Mouse (Mus musculus): Measurements from ENCODE around the gene Gphb5. TPM values are rescaled to one million over a fixed set of nuclear protein-coding genes. Genes with fewer than 3 reads are reported as not detected.
"Not testable (repeated sequence)": the region's sequence is repeated elsewhere in the genome, so short reads cannot be mapped to it uniquely, and the experiment has no call there.

The Gphb5 gene
- total RNA-seq (2021) = not detected

GRCm38 (mm10) chr12:75416681-75417080, at the start of gene Gphb5:
Gene Gphb5 (minus strand): TSS chr12:75416781.
- intact Hi-C loops (cut with DNase I) = no loop called here
- no peak for DNase-seq

- no peak for DNase-seq
Measured at GRCm38 (mm10) chr12:75466206-75466605, 49.6 kb upstream of the Gphb5 start.

GRCm38 (mm10) chr12:75464016-75464769, 47.6 kb upstream of the Gphb5 start:
- peak; percentile 63 to 72 for DNase-seq
- intact Hi-C loops (cut with DNase I) = loop anchor here (1.0 to 2.0 kb wide), 3 partner anchors 133 to 309 kb away; partner anchors contain the start of gene Ppp2r5e

More at GRCm38 (mm10) chr12:75466206-75466605, 49.6 kb upstream of the Gphb5 start:
- intact Hi-C loops (cut with DNase I) = no loop called here

GRCm38 (mm10) chr12:75460561-75460960, 44.0 kb upstream of the Gphb5 start:
- intact Hi-C loops (cut with DNase I) = no loop called here

GRCm38 (mm10) chr12:75459656-75460055, 43.1 kb upstream of the Gphb5 start:
- DNase-seq = no peak
- intact Hi-C loops (cut with DNase I) = no loop called here

More at GRCm38 (mm10) chr12:75460561-75460960, 44.0 kb upstream of the Gphb5 start:
- DNase-seq = peak in 1 of 2 experiments; percentile 23

GRCm38 (mm10) chr12:75453441-75453840, 36.9 kb upstream of the Gphb5 start:
- no peak for DNase-seq

GRCm38 (mm10) chr12:75453027-75453426, 36.4 kb upstream of the Gphb5 start:
- no peak for DNase-seq
- intact Hi-C loops (cut with DNase I) = no loop called here

More at GRCm38 (mm10) chr12:75453441-75453840, 36.9 kb upstream of the Gphb5 start:
- intact Hi-C loops (cut with DNase I) = no loop called here

GRCm38 (mm10) chr12:75450592-75450991, 34.0 kb upstream of the Gphb5 start:
- intact Hi-C loops (cut with DNase I) = no loop called here
- DNase-seq = no peak

GRCm38 (mm10) chr12:75450011-75450410, 33.4 kb upstream of the Gphb5 start:
- DNase-seq = no peak
- intact Hi-C loops (cut with DNase I) = no loop called here

GRCm38 (mm10) chr12:75449475-75449966, 32.9 kb upstream of the Gphb5 start:
- intact Hi-C loops (cut with DNase I) = loop anchor here (2.0 kb wide), 1 partner anchor 169 kb away; no protein-coding TSS in a partner anchor
- DNase-seq = peak; percentile 30 to 38

- intact Hi-C loops (cut with DNase I) = loop anchor here (2.0 kb wide), 1 partner anchor 168 kb away; no protein-coding TSS in a partner anchor
Measured at GRCm38 (mm10) chr12:75448921-75449320, 32.3 kb upstream of the Gphb5 start.

GRCm38 (mm10) chr12:75446245-75446644, 29.7 kb upstream of the Gphb5 start:
- intact Hi-C loops (cut with DNase I) = no loop called here
- no peak for DNase-seq

More at GRCm38 (mm10) chr12:75448921-75449320, 32.3 kb upstream of the Gphb5 start:
- peak; percentile 42 for DNase-seq

- intact Hi-C loops (cut with DNase I) = not testable (repeated sequence)
Measured at GRCm38 (mm10) chr12:75432400-75432799, 15.8 kb upstream of the Gphb5 start.

GRCm38 (mm10) chr12:75429685-75430396, 13.3 kb upstream of the Gphb5 start:
- intact Hi-C loops (cut with DNase I) = no loop called here
- no peak for DNase-seq

More at GRCm38 (mm10) chr12:75432400-75432799, 15.8 kb upstream of the Gphb5 start:
- not testable (repeated sequence) for DNase-seq

GRCm38 (mm10) chr12:75428719-75429118, 12.1 kb upstream of the Gphb5 start:
- DNase-seq = no peak
- intact Hi-C loops (cut with DNase I) = no loop called here

- no peak for DNase-seq
- intact Hi-C loops (cut with DNase I) = no loop called here
Measured at GRCm38 (mm10) chr12:75425882-75426281, 9.3 kb upstream of the Gphb5 start.

GRCm38 (mm10) chr12:75424817-75425216, 8.2 kb upstream of the Gphb5 start:
- no peak for DNase-seq

GRCm38 (mm10) chr12:75424359-75424758, 7.8 kb upstream of the Gphb5 start:
- DNase-seq = peak; percentile 24 to 43
- intact Hi-C loops (cut with DNase I) = no loop called here

More at GRCm38 (mm10) chr12:75424817-75425216, 8.2 kb upstream of the Gphb5 start:
- intact Hi-C loops (cut with DNase I) = no loop called here

GRCm38 (mm10) chr12:75414991-75415390, 1.6 kb downstream of the Gphb5 start:
- peak; percentile 14 to 16 for DNase-seq

GRCm38 (mm10) chr12:75412964-75413363, 3.6 kb downstream of the Gphb5 start:
- intact Hi-C loops (cut with DNase I) = no loop called here
- DNase-seq = no peak

More at GRCm38 (mm10) chr12:75414991-75415390, 1.6 kb downstream of the Gphb5 start:
- intact Hi-C loops (cut with DNase I) = no loop called here

- intact Hi-C loops (cut with DNase I) = no loop called here
- DNase-seq = peak; percentile 30 to 31
Measured at GRCm38 (mm10) chr12:75397077-75397476, 19.5 kb downstream of the Gphb5 start.
